Mouse (Mus musculus) adrenal gland, postnatal 14 days (tissue): ENCODE measurements at regions not wholly inside any gene's neighbourhood (a gene's known extent, or its start where the extent isn't known, plus 50 kb on each side); places are given as distances from the start of the nearest gene placed in this dataset.

Experiments
- DNase-seq: peaks from one replicate; pipeline ENCODE4 v3.0.0; 2021; ENCODE audit warnings: mixed read lengths

DNA sequence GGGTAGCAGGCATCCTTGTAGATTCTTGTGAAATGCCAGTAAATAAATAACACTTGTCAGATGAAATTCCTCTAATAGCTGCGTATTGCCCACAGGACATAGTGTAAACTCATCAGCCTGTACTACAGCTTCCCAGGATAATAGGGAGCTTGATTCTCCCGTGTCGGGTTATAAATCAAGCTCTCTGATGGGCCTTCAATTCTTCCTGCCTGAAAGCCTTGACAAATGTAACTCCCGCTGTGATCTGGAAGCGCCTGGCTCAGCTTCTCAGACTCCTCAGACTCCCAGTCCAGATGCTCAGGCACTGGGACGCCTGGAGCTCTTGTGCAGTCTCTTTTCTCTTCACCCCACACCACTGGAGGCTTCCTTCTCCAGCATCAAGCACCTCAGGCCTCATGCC is 151.3 kb downstream of the Fam76b start:
- no peak for DNase-seq

DNA sequence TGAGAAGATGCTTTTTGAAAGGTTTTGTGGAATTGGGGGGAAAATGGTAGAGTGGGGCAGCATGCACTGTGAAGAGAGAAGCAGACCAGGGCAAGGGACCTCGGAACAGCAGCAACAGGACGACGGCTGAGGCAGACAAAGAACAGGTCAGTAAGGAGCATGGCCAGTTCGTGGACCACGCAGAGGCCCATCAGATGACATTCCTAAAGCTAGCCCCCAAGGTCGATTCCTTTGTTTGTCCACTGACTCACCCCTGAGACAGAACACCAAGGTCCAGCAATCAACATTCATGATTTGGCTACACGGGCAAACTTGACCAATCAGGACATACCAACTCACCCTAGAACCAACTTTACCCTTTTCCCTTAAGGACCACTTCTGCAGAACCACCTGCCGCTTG is 160.0 kb downstream of the Fam76b start:
- DNase-seq: no peak

DNA sequence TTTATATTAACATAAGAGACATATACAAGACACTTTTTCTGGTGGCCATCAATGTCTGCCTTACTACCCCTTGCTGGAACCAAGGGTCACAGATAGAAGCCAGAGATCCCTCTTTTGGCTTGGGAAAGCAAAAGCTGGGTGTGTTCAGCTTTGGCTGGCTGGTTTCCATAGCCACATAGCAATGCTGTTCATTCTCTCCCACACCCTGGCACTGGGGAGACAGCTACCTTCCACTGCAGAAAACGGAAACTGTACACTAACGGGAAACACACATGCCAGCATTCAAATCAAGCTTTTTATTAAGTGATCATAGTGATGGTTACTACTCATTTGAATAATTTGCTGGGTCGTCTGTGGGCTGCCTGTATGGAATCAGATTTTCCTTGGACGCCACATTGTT is 161.4 kb downstream of the Fam76b start:
- no peak for DNase-seq

DNA sequence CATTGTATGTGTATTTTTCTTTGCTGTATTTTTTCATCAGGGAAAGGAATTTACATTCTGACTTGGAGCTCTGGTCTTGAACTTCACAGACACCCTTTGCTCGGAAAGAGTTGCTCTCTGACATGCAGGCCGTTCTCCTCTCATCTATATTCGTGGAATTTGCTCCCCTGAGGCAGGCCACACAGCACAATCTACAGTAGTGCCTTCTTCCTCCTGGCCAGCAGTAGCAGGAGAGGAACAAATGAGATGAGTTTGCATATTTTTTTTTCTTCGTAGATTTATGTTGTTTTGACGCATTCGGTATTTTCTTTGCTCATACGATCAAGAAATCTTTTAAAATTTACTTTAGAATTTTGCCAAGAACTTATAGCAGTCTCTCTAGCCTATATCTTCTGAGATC is 163.4 kb downstream of the Fam76b start:
- no peak for DNase-seq

DNA sequence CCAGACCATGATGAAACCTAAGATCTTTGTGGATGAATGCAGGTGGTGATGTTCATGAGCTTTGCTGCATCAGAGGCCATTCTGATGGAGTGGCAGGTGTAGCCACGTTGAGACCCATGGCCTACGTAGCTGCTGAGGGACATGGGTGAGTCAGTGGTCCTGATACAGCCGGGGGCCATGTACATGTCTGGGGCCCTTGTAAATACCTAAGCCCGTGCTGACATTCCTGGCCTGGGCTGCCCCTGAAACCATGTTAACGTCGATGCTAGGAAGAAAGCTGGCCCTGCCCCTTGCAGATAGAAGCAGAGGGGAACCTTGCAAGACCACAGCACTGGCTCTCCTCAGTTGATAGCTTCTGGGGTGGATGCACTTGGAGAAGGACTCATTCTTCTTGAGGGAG is 165.2 kb downstream of the Fam76b start:
- no peak for DNase-seq

DNA sequence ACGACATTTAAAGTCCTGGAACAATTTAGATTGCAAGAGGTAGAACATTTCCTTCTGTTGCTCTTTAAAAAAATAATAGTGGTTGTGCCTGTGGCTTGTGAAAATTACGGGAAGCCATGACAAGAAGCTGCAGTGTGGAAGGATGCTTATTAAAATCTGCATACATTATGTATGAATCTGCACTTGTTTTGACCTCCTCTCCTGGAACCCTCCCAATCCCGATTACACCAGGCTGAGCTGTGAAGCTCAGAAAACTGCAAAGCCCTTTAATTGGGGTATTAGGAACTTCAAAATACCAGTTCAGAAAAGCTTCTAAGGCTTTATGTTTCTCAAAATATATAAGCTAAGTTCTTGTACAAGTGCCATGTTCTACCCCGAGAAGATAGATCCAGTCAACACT is 171.8 kb downstream of the Fam76b start:
- DNase-seq: no peak

DNA sequence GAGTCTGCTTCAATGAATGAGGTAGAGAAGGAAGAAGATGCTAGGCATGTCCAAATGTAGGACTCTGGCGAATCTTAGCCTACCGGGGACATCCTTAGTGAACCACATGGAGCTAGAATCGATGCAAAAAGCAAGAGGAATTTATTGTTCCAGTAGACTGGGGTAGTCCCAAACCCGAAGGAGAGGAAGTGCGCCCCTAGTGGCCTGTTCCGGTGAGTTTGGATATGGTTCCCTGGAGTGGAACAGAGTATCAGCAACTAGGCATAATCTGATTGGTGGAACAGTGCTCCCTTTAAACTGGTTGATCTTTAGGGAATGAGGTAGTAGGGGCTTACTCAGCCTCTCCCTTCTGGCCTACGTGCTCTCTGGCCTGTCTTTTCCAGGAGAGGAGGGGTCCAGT is 174.0 kb downstream of the Fam76b start:
- peak; percentile 32 for DNase-seq

DNA sequence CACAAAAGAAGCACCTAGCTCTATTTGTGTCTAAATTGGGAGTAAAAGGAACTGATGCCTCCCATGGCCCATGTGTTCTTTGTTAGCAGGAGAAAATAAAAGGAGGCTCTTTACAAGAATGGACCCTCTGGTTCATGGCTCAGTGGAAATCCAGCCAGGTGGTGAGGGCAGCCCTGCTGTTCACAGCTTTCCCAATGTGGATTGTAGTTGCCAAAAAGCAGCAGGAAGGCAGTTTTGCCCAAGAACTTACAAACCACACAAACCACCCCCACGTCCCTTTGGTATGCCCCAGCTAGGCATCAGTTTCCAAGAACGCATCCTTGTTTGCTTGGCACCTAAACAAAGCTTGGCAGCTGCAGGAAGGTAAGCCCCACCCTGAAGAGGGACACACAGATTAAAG is 174.7 kb downstream of the Fam76b start:
- DNase-seq: no peak

DNA sequence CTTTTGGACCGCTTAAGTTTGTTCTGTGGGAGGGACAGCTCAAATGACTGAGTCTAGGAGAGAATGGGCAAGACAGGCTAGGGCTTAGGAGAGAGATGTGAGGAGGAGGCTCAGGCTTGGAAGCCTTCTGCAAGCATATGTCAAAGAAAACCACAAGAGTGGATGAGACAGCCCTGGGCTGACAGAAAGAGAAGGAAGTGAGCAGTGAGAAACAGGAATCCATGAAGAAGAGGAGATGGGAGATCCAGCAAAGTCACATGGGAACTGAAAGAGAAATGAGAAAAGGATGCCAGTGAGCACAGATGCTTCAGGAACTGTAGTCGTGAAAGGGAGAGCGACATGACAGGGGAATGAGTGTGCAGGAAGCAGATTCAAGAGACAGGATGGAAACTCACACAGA is 175.6 kb downstream of the Fam76b start:
- no peak for DNase-seq

DNA sequence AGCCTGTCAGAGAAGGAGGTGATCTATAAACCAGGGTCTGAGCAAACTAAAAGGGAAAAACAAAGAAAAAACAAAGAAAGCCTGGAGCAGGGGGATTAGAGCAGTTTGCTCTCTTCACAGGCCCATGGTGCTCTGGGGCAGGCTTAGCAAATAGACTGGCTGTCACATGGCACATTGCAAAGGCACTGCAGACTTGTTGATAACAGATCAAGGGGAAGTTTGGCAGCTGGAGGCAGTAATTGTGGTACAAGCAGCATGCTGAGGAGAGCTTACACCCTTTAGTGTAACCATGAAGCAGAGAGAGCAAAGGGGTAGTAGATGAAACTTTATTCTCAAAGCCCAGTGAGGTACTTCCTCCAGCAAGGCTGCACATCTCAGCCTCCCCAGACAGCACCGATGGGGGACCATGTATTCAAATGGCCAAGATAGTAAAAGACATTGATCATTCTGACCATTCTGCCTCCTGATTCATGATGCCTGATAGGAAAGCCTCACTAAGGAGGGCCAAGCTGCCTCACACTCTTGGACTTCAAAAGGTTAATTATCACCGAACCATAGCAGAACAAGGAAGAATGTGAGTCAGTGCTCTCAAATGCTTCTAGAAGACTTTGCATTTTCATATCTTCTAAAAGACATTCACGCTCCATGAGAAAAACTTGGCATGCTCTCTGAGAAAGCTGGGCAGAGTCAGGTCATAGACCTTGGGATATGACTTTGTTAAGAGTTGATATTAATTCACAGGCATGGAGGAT is 178.9 kb downstream of the Fam76b start:
- no peak for DNase-seq

DNA sequence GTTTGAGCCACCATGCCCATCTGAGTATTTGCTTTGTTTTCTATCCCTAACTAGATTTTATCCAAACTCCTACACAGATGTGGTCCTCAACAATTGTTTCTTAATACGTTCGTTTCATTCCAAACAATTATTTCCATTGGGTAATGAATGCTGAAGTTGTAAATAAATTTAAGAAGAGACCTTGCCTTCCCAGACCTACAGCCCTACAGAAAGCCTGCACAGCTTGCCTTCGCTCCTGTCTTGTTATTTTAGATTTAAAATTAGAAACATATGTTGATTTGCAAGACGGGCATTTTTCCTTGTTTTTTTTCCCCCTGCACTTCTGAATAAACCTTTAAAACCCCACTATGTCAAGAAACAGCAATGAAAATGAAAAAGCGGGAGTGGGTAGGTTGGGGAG is 181.9 kb downstream of the Fam76b start:
- no peak for DNase-seq

DNA sequence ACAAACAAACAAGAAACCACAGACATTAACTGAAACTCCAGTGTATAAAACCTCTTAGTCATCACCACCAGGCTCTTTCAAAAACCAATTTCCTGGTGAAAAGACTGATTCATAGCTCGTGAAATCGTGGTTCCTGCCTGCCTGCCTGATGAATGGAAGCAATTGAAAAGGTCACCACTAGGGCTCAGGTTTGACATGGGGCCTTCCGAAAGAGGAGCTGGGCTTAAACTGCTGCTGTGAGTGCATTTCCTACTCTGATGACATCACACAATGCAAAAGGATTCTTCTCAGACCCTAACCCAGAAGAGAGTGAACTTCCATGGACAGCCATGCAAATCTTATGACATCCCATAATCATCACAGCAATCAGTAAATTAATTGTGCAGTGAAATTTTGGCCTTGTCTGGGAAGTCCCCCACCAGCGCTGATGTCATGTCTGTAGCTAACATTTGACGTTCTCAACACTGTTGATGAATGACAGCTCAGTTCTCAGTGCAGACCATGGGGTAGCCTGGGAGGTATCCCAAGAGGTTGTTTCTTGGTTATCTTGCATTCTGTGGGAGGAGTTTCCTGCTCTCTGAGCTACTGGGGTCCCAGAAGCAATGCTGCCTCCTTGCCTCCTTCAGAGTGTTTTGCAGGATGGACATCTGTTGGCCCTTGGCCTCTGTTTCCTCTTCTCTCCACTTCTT is 182.9 kb downstream of the Fam76b start:
- DNase-seq: peak; percentile 37

DNA sequence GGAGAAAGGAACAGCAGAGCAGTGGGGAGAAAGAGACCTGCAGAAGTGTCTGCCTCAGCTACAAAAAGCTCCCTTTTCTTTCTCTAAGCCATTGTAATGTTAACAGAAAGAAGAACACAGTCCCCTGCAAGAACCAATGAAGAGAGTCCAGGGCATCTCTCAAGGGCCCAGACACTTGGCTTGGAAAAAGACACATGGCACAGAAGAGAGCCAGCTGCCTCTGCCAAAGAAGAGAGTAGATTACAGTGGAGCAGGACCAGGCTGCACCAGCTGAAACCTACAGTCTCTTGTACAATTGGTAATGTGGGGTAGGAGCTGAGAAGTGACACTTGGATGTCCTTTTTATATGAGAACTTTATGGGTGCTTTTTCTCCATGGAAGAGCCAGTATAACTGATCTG is 196.7 kb downstream of the Fam76b start:
- no peak for DNase-seq

DNA sequence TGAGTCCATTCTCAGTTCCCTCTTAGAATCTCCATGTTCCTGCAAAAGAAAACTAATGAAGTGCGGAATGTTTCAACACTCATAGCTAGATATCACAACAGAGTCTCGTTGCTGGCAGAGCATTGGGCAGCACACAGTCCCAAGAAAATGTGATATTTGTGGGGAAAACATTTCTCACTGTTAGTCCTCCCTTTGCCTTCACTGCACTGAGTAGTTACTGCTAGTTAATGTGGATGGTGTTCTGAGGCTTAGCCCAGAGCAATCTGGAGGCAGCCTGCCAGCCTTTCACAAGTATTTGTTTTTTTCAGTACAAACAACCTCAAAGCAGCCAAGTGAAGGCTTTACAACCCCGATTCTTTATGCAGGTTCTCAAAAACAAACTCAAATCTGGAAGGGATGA is 197.2 kb downstream of the Fam76b start:
- DNase-seq: no peak

DNA sequence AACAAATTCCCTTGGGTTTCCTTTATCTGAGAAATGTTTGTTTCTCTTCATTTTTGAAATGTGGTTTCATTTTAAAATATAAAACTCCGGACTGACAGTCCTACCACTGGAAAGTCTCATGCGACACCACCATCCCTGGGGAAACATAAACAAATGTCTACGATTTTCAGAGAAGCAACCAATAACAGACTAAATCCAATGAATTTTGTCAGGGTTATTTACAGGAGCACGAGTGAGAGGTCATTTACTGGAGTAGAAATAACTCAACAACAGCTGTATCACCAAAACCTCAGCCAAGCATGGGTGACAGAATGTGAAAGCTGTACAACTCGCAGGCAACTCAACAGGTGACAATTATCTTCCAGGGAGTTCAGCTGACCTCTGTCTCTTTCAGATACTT is 200.5 kb downstream of the Fam76b start:
- no peak for DNase-seq

DNA sequence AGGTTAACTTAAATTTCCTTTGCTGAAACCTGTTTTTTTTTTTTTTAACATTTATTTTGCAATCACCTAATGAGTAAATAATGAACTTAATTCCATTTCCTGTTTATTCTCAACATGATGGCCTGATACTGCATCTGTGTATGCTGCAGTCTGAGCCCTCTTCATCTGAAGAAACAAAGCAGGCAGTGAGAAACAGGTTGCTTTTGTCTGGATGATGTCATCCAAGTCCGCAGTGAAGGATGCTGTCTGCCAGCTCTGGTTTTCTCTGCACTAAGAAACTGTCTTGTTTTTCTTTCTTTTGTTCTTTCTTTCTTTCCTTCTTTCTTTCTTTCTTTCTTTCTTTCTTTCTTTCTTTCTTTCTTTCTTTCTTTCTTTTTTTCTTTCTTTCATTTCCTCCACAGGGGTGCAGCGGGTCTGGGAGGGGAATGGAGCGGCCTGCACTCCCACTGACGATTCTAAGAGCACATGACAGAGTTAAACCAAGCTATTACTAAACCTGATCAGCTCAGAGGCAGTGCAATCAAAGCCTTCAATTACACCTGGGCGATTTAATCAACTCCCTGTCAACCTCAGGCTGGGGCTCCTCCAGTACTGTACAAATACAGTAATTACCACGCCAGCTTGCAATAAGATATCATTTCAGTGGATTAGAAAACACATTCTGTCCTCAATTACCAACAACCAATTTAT is 204.0 kb downstream of the Fam76b start:
- DNase-seq: no peak

DNA sequence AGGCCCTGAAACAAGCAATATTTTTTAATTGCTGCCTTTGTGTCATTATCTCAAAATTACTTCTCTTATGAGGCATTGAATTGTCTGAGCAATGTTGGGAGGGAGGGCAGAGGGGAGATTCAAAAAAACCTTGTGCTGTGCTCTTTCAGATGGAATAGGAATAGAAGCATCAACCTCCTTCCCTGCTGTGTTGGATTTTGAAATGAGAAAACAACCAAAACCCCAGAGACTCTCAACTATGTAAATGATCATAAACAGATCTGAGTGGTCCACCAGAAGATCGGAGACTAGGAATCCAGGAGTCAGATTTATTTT is 204.5 kb downstream of the Fam76b start:
- no peak for DNase-seq

DNA sequence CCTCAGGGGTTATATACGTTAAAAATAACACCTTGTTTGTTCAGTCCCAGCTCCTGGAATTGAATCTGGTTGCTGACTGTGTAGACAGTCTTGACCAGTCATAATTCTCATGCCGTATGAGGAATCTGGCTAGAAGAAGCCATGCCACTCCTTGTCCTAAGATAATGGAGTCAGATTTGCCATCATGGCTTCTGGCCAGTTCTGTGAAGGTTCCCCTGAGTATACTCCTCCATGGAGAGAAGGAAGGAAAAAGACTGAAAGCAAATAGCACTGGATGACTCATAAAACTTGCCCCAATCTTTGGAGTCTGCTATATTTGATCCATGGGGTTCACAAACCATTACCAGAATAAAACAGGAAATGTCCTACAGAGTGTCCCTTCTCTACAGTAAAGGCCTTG is 208.0 kb downstream of the Fam76b start:
- DNase-seq: no peak

DNA sequence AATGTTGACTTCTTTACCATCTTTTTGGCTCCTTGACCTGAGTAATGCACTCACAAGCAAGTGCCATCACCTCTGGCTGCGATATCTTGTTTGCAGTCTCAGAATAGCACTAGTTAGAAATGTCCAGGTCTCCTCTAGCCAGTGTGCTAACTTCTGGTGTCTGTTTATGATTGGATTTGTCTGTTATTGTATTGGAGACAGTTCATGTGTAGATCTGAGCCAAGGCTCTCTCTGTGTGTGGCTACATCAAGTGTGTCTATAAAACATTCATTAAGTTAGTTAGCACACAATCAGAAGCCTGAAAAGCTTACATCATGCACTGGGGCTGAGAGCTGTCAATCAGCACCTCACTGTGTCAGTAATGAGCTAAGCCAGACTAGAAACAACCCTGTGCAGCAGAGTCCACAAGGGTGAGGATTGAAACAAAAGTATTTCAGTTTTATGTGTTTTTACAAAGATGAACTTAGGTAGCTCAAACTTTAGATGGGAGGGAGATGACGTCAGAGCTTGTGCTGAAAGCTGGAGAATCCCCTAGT is 214.5 kb downstream of the Fam76b start:
- no peak for DNase-seq

DNA sequence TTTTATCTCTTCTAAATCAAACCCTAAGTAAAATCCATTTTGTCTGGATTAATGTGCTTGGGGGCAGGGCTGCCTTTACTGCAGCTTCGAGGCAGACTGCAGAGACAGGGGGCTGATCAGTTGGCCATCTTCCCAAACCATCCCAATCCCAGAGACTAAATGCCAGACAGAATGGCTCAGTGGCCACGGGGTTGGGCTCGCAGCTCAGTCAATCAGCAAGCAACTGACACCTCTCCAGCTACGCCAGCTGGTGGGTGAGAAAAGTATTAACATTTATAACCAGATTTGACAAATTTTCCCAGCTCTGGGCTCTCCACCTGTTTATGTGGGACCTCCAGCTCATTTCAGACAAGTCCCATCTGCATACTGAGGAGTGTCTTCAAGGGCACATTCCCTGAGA is 220.7 kb downstream of the Fam76b start:
- no peak for DNase-seq

DNA sequence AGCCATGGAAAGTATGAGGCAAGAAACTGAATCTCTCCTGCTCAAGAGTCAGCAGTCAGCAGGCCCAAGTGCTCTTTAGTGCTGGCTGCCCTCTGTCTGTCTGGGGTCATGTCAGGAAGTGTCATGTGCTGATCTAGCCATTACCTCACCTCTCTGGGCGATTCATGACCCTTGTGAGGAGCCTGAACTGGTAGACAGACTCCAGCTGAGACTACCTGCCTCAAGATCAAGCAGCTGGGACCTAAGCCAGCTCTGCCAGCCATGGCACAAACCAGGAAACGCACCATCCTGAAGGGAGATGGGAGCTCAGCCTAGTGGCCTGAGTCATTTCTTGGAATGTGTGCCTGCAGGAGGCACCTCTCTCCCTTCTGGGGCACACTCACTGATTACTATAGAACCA is 221.2 kb upstream of the Sesn3 start:
- DNase-seq: peak; percentile 21

DNA sequence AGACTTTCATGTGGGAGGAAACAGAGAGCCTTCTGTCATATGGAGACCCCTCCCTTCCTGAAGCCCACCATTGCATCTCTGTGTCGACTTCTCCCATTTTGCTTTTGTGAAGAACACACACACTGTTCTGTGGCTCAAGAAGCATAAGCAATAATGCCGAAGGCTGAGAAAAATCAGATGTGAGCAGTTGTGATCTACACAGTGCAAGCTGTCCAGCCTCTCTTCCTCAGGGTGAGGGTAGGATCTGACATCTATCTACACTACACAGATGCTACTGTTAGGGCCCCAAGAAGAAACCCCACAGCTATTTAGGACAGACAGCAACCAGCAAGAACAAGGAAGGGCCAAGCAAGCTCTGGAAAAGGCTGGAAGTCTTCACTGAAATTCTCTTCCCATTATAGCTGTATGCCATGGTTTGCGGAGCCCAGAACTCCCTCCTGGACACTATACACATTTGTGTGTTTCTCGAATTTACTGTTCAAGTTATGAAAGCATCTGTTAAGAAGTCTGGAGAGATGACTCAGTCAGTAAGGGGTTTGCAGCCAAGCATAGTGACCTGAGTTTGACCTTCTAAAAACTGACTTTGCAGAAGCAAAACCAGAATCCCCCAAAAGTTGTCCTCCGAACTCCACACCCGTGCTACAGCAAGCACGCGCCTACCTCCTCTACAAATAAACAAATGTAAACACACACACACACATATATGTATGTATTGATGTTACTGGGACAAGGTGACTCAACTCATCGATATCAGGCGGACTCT is 218.3 kb upstream of the Sesn3 start:
- no peak for DNase-seq
